In the genomic region with DNA sequence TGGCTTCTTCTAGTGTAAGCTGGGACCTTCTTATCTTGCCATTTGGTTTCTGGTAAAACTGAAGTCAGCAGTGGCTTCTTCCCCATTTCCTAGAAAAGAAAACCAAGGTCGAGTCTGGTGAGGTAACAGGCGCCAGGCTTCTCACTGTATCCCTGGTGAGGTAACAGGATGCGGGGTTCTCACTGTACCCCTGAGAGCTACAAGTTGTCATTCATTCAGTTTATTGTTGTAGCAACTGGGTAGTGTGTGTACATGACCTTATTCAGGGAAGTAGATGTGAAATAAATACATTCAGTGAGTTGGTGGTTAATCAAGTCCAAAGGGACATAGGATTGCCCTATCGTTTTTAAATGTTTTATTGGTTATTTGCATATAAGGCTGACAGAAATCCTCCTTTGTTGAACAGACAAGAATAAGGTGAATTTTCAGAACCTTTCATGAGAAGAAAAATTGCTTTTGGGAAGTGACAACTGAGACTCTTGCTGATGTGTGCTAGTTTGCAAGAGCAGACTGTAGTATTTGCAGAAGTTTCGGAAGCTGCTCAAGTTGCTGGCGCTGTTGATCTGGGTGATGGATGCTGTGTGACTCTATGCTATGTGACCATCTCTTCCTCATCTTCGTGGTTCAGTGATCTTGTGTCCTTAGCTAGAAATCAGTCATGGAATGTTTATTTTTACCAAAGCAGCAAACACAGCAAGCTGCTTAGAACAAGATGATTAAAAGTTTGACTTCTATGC, we compare ENCODE assay signal across 10 mouse cellular contexts. TPM values are rescaled to one million over a fixed set of nuclear protein-coding genes. Genes with fewer than 3 reads are reported as not detected.
A peak's percentile ranks its signal among the peaks of the same experiment; 100 is the strongest.
DNase-seq lines count a peak whose midpoint lies in the region.
"Had no signal": no experiment of that assay in that cellular context is flagged by ENCODE, and none has a peak within 500 bp of the region (broad histone marks: within the 10 kb centered on the region; RNA-seq: fewer than 3 reads in every experiment).

No protein-coding gene starts in this region.

- peak; percentile 13 for DNase-seq in left cerebral cortex, adult 11 months (ENCODE audit: low spot score)
- DNase-seq in left cerebral cortex, adult 8-10 months (ENCODE audit: low spot score in 2 of 2): no peak
- peak; percentile 53 for DNase-seq in thymus, postnatal 25 days
- DNase-seq in thymus, postnatal 4 days: no peak
- peak; percentile 86 for DNase-seq in induced T-regulatory cell, adult 2 months (ENCODE audit: low read depth)
- DNase-seq in gastrocnemius, postnatal 10 days: no peak
- DNase-seq in cerebellum, postnatal 10 days: no peak
- DNase-seq in frontal cortex, postnatal 25 days (ENCODE audit: low spot score in 2 of 2): no peak
- DNase-seq: cerebellum, adult 9-10 months; kidney, adult 18-20 months had no signal

RNA-seq across cellular contexts. Expression of gene Rhoh, which starts 6.5 kb away (rescaled TPM):
- total RNA-seq in left cerebral cortex, adult 8-10 months (2022): 1 to 10 TPM in 2 of 4 experiments, under 1 TPM in 2; 0.67 to 2.4 (median 1.6) TPM
- total RNA-seq in gastrocnemius, postnatal 10 days (2021): 1 to 10 TPM; 1.2 to 2.1 TPM

Comparison
In these comparisons a context has a peak if more than half of its experiments do, and no peak if none do; other contexts are left out.
1. DNase-seq: peak in left cerebral cortex, adult 11 months (single experiment), thymus, postnatal 25 days (single experiment) and induced T-regulatory cell, adult 2 months (single experiment); none in left cerebral cortex, adult 8-10 months (0 of 2), thymus, postnatal 4 days (single experiment), gastrocnemius, postnatal 10 days (single experiment), cerebellum, postnatal 10 days (0 of 2) and frontal cortex, postnatal 25 days (0 of 2).